ENCODE assay signal across 8 mouse cellular contexts in genomic region chr16:36934841-36935620, GRCm38 (mm10). TPM values are rescaled to one million over a fixed set of nuclear protein-coding genes. Genes with fewer than 3 reads are reported as not detected.
DNase-seq lines count a peak whose midpoint lies in the region; ATAC-seq and TF ChIP-seq lines count a peak whose summit lies in the region.

Hcls1 (plus strand) TSS chr16:36934983.

- no peaks in the 10 kb centered on the region for H3K4me1 ChIP-seq in forebrain, embryonic 11.5 days (replicated peaks; ENCODE audit: control insufficient read depth, insufficient read depth, low read length)
- H3K4me1 ChIP-seq in forebrain, embryonic 16.5 days (replicated peaks; ENCODE audit: control insufficient read depth, insufficient read depth, low read length) = no peaks in the 10 kb centered on the region
- no peaks in the 10 kb centered on the region for H3K4me1 ChIP-seq in lung, embryonic 14.5 days (ENCODE audit: insufficient read depth)
- H3K4me1 ChIP-seq in stomach, postnatal 0 days (replicated peaks; ENCODE audit: control insufficient read depth, insufficient read depth) = no peaks in the 10 kb centered on the region

- H3K36me3 ChIP-seq in forebrain, embryonic 11.5 days (ENCODE audit: control insufficient read depth, insufficient read depth, low read length) = no peaks in the 10 kb centered on the region
- H3K36me3 ChIP-seq in forebrain, embryonic 16.5 days (ENCODE audit: control insufficient read depth, insufficient read depth) = peaks cover 15% of the 10 kb centered on the region
- H3K36me3 ChIP-seq in lung, embryonic 14.5 days (ENCODE audit: insufficient read depth) = peaks cover 30% of the 10 kb centered on the region
- peaks cover 18% of the 10 kb centered on the region; the same call in 1 of the 2 replicates for H3K36me3 ChIP-seq in stomach, postnatal 0 days (ENCODE audit: control insufficient read depth, insufficient read depth, low read length)

- H3K27ac ChIP-seq in forebrain, embryonic 11.5 days (ENCODE audit: low read depth, low read length) = no peak within 1 kb of the TSS
- H3K27ac ChIP-seq in forebrain, embryonic 16.5 days (ENCODE audit: low read length) = no peak within 1 kb of the TSS
- H3K27ac ChIP-seq in lung, embryonic 14.5 days (ENCODE audit: low read depth) = no peak within 1 kb of the TSS
- peak within 1 kb of the TSS; percentile 65; the same call in 1 of the 2 replicates for H3K27ac ChIP-seq in stomach, postnatal 0 days (replicated peaks)

- no peak within 1 kb of the TSS for H3K4me2 ChIP-seq in forebrain, embryonic 11.5 days (ENCODE audit: low read depth, low read length, severe bottlenecking)
- H3K4me2 ChIP-seq in forebrain, embryonic 16.5 days (ENCODE audit: low read length) = no peak within 1 kb of the TSS
- no peak within 1 kb of the TSS for H3K4me2 ChIP-seq in lung, embryonic 14.5 days
- no peak within 1 kb of the TSS; the same call in 1 of the 2 replicates for H3K4me2 ChIP-seq in stomach, postnatal 0 days (replicated peaks; ENCODE audit: low read depth)

- intact Hi-C loops in heart, postnatal 10 days (cut with DNase I) = no loop called here

- DNase-seq in forebrain, embryonic 11.5 days (ENCODE audit: low spot score) = peak; percentile 30
- DNase-seq in adrenal gland, postnatal 25 days = no peak
- DNase-seq in heart, postnatal 10 days = peak; percentile 38 to 57
- peak; percentile 43 for DNase-seq in lung, embryonic 14.5 days
- DNase-seq in stomach, postnatal 0 days (ENCODE audit: low spot score) = no peak
- DNase-seq in frontal cortex, adult 2 months (ENCODE audit: extremely low spot score in 1 of 2, low spot score in 1 of 2) = no peak
- no peak for DNase-seq in gastrocnemius, postnatal 10 days

- no peak for TF ChIP-seq EP300 in stomach, postnatal 0 days (optimal IDR thresholded peaks at IDR 0.05)

- no peak within 1 kb of the TSS for H3K9ac ChIP-seq in forebrain, embryonic 11.5 days (ENCODE audit: low read length)
- no peak within 1 kb of the TSS for H3K9ac ChIP-seq in forebrain, embryonic 16.5 days (replicated peaks; ENCODE audit: low read depth, low read length)
- no peak within 1 kb of the TSS for H3K9ac ChIP-seq in lung, embryonic 14.5 days
- H3K9ac ChIP-seq in stomach, postnatal 0 days (ENCODE audit: low read length) = no peak within 1 kb of the TSS

- H3K4me3 ChIP-seq in forebrain, embryonic 11.5 days (ENCODE audit: low read depth, low read length) = no peak within 1 kb of the TSS
- no peak within 1 kb of the TSS for H3K4me3 ChIP-seq in forebrain, embryonic 16.5 days (replicated peaks; ENCODE audit: low read length)
- H3K4me3 ChIP-seq in lung, embryonic 14.5 days (ENCODE audit: low read depth, low read length) = no peak within 1 kb of the TSS
- no peak within 1 kb of the TSS for H3K4me3 ChIP-seq in stomach, postnatal 0 days (ENCODE audit: low read depth, low read length)

- 84% methylated on average over 7 of the region's 7 CpGs for WGBS in forebrain, embryonic 11.5 days
- WGBS in forebrain, embryonic 16.5 days = 87% methylated on average over 7 of the region's 7 CpGs
- WGBS in lung, embryonic 14.5 days = 58% methylated on average over 7 of the region's 7 CpGs
- 65% methylated on average over 7 of the region's 7 CpGs for WGBS in stomach, postnatal 0 days

- ATAC-seq in forebrain, embryonic 11.5 days (replicated peaks; ENCODE audit: low FRiP score) = no peak
- ATAC-seq in forebrain, embryonic 16.5 days = no peak
- ATAC-seq in lung, embryonic 14.5 days (ENCODE audit: insufficient read depth) = peak; percentile 6; the same call in 1 of the 2 replicates
- no peak; the same call in 1 of the 2 replicates for ATAC-seq in stomach, postnatal 0 days (ENCODE audit: low FRiP score, low TSS enrichment)

- H3K27me3 ChIP-seq in forebrain, embryonic 11.5 days (ENCODE audit: control insufficient read depth, insufficient read depth, low read length) = no peaks in the 10 kb centered on the region
- no peaks in the 10 kb centered on the region for H3K27me3 ChIP-seq in forebrain, embryonic 16.5 days (replicated peaks; ENCODE audit: control insufficient read depth, insufficient read depth, low read length)
- no peaks in the 10 kb centered on the region for H3K27me3 ChIP-seq in lung, embryonic 14.5 days (ENCODE audit: insufficient read depth, low read length)
- H3K27me3 ChIP-seq in stomach, postnatal 0 days (ENCODE audit: control insufficient read depth, insufficient read depth, low read length) = no peaks in the 10 kb centered on the region

- H3K9me3 ChIP-seq in forebrain, embryonic 11.5 days (ENCODE audit: control insufficient read depth, low read length) = no peaks in the 10 kb centered on the region
- no peaks in the 10 kb centered on the region for H3K9me3 ChIP-seq in forebrain, embryonic 16.5 days (ENCODE audit: control insufficient read depth, low read length)
- no peaks in the 10 kb centered on the region for H3K9me3 ChIP-seq in lung, embryonic 14.5 days (ENCODE audit: low read depth, low read length)
- H3K9me3 ChIP-seq in stomach, postnatal 0 days (ENCODE audit: control insufficient read depth, low read length) = no peaks in the 10 kb centered on the region

- no peak for TF ChIP-seq CTCF in lung, embryonic 14.5 days (IDR thresholded peaks at IDR 0.05; ENCODE audit: low read depth)
- no peak for TF ChIP-seq CTCF in stomach, postnatal 0 days (IDR thresholded peaks at IDR 0.05; ENCODE audit: low read depth)

RNA-seq across cellular contexts. Expression of gene Hcls1, which starts in this region (rescaled TPM):
- polyA plus RNA-seq in forebrain, embryonic 11.5 days (2014; fragmentation: Nextera tagmentation; extraction: Ambion mirVana) = 0.88 and 1.0 TPM in 2 replicates
- 1.4 and 2.3 TPM in 2 replicates for polyA plus RNA-seq in forebrain, embryonic 16.5 days (2015; fragmentation: Nextera tagmentation; extraction: Ambion mirVana)
- 6.5 and 10.5 TPM in 2 replicates for total RNA-seq in adrenal gland, postnatal 25 days (2021)
- 10 to 100 TPM in 1 of 2 experiments, 1 to 10 TPM in 1; 9.9 to 10.2 TPM for total RNA-seq in heart, postnatal 10 days (2021)
- polyA plus RNA-seq in lung, embryonic 14.5 days (2014; fragmentation: Nextera tagmentation; extraction: Ambion mirVana) = 2.1 and 2.2 TPM in 2 replicates
- polyA plus RNA-seq in stomach, postnatal 0 days (2015; fragmentation: Nextera tagmentation; extraction: Ambion mirVana) = 3.0 and 3.7 TPM in 2 replicates
- 5.9 and 7.4 TPM in 2 replicates for polyA plus RNA-seq in frontal cortex, adult 2 months (2012; rRNA removed)
- 1 to 10 TPM; 6.3 to 7.0 TPM for total RNA-seq in gastrocnemius, postnatal 10 days (2021)

Comparison
In these comparisons a context has a peak if more than half of its experiments do, and no peak if none do; other contexts are left out.
1. DNase-seq: peak in forebrain, embryonic 11.5 days (single experiment), heart, postnatal 10 days (2 of 2) and lung, embryonic 14.5 days (single experiment); none in adrenal gland, postnatal 25 days (single experiment), stomach, postnatal 0 days (single experiment), frontal cortex, adult 2 months (0 of 2) and gastrocnemius, postnatal 10 days (single experiment).